Mouse (Mus musculus) right cerebral cortex, adult 2 months (tissue): ENCODE measurements around the gene Nenf.

Experiments
- DNase-seq, 2 experiments: peaks; one replicate each; pipeline ENCODE4 v3.0.0; 2021 to 2022; ENCODE audit warnings: low spot score in 2 of 2

The Nenf gene

DNA sequence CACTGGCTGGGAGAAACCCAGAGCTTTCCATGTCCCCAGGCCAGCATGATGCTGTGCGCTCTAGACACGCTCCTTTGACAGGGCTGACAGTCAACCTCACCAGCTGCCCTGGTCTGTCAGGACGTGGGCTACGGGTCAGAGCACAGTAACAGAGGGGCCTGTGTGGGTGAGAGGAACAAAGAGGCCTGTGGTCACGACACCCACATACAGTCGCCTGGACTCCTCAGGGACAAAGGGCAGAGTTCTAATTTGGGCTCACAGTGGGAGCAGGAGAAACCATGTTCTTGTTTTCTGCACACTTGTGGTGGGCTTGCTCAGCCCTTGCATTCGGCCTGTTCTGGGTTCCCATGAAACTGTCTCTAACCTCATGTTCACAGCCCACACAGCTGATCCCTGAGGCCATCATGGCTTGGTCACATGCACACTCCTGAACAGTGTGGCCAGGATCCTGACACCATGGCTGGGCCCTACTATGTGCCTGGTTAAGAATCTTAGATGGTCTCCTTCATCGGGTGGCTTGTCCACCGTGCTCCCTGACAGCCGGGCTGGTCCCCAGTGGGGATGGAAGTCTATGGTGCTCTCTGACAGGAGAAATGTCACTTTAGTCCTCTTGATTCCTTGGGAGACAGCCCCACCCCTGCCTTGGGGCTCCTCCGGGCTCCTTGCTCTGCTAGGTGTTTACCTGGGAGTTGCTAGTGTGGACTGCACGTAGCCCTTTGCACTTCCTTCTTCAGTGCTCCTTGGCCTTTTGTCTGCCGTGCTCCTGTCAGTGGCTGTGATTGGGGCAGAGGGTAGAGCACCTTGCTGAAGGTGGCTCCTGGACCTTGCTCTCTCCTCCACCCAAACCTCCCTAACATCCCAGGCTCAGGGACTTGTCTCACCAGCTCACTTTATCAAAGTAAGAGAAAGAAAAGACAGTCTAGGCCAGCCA lies 34.6 kb downstream of the Nenf start:
- no peak for DNase-seq

DNA sequence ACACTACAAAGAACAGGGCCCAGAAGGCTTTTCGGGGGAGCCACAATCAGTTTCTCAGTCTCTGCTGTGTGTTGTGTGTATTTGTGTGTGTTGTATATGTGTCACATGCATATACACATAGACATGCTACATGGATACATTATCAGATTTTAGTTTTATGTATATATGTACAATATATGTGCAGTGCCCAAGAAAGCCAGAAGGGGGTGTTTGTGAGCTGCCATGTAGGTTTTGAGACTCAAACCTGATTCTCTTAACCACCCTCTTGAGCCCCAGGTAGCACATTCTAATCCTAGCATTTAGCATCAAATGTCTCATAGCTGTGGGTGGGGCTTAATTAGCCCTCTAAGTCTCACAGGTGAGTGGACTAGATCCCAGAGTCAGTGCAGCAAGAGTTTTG lies 35.7 kb downstream of the Nenf start:
- no peak for DNase-seq

DNA sequence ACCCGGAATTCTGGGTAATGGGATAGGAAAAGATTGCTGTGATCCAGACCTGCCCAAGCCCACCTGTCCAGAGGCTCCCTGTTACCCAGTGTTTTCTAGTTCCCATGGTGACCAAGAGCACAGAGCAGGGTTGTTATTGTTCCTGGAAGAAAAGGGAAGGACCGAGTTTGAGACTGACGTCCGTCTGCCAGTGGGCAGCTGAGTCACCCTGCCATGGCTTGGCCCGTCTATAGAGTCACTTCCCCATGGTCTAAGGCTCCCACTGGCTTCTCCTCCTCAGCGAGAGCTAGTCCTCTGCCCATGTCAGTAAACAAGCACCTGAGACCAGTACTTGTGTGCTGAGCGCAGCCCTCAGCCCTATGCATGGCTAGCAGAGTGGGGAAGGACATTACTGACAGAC lies 36.8 kb downstream of the Nenf start:
- DNase-seq: no peak

DNA sequence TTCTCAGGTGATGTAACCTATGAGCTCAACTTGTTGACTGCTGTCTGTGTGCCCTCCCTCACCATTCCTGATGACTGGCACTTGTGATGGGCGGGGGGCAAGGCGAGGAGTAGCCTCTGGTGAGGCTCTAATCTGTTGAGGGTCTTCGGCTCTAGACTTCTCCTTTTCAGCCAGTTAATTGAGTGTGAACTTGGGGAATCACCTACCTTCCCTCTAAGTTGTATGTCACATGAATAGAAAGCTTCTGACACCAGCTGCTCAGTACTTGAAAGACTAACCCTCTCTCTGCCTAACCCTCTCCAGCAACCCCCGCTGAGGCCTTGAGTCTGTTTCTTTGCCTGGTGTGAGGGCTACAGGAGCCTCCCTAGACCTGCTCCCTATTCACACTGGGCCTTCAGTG lies 39.7 kb downstream of the Nenf start:
- no peak for DNase-seq

DNA sequence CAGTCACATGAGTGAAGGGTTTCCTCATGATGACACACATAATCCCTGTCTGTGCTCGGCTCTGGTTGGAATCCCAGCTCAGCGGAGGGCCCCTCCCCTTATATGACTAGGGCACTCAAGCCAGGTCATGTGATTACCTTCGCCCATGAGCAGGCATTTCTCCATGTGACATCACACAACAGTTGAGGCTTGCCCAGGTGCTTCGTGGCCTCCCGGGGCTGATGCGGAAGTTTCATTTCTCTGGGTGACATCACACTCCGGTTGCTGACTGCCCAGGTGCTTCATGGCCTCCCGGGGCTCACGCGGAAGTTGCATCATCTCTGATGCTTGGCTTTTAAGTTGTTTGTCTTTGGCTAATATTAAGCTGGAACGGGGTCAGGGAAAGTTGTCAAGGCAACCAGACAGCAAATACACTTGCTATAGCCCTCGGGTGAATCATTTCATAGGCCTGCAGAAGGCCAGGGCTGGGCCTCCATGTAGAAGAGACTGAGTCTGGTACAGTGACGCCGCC lies 40.4 kb downstream of the Nenf start:
- DNase-seq: no peak

DNA sequence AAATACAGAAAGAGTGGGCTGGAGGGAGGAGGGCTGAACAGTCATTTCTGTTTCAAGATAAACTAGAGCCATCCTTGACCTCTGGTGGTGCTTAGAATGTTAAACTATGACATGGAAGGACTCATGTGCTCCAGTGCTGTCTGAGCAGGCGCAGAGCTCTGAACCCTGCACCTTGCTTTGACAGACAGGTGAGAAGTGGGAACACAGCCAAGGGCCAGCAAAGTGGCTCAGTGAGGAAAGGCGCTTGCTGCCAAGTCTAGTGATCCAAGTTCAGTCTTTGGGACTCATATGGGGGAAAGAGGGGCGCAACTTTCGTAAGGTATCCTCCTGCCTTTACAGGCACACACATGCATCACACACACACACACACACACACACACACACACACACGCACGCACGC lies 41.8 kb downstream of the Nenf start:
- DNase-seq: no peak

DNA sequence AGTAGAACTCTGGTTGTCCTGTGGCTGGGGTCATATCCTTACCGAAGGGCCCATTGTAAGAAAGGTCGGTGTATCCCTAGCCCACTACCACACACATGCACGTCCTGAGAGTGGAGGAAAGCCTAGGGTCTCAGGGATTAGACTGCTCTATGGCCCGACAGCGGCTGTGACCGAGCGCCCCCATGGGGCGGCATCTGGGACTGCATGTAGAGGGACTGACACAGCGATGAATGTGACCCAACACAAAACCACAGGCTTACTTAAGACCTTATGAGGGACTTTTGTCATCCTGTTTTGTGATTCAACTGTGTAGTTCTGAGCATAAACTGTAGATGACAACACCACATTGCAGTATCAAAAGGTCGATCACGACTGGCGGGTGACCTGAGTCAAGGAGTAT lies 42.5 kb downstream of the Nenf start:
- peak; percentile 62 to 70 for DNase-seq

DNA sequence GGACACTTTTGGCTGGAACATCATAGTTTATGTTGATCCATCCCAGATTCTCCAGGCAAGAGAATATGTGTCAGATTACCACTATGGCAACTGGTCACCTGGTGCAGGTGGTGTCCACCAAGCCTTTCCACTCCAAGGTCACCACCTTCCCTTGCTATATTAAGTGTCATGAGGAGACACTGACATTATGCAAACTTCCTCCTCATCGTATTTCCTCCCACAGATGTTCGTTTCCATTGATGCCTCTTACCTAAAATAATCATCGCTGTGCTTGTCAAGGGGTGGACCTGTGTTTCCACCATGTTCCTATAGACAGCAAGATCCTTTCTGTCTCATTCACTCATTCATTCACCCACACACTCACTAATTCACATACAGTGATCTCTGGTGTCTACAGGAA lies 45.3 kb downstream of the Nenf start:
- no peak for DNase-seq

DNA sequence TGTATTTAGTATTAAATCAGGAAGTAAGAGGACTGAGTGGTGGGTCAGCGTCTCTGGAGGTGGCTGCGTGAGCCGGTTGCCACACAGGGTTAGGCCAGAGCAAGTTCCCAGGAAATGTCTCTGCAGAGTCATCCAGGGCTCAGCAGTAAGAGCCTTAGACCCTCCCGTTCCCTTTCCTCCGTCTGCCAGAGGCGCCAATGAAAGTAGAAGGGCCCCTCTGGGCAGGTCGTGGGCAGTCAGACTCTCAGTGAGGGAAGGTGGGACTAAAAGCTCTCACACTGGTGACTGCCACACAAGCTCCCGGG lies 48.4 kb downstream of the Nenf start:
- DNase-seq: peak; percentile 26 to 32

DNA sequence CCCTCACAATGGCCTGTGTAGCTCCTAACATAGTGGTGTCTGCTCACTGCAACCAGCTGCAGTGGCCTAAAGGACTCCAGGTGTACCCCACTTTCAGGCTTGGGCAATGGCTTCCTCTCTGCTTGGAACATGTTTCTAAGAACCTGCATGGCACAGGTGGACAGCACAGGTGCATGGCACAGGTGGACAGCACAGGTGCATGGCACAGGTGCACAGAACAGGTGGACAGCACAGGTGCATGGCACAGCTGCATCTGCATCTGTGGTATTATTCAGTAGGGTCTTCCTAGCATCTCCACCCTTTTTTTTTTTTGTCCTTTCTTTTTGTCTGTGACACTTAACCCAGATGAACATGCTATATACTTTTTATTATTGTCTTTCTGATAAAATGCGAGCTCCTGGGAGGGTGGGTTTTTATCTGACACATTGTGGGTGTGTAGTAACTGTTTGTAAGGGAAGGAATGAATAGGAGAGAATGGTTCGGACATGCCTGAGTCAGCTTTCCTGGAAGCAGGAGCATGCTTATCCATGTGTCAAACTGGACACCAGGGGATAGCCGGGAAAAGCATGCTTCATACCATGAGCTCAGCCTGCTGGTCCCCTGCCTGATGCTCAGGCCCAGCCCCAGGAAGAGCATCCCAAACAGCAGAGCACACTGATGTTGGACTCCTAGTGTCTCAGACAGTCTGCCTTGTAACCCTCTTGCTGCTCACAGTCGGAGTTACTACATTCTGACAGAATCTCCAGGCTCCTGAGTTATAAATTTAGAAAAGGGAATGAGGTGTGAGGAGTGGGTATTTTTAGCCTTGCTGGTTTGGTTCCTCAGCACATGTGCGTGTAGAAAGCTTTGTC lies 49.0 kb downstream of the Nenf start:
- DNase-seq: no peak

DNA sequence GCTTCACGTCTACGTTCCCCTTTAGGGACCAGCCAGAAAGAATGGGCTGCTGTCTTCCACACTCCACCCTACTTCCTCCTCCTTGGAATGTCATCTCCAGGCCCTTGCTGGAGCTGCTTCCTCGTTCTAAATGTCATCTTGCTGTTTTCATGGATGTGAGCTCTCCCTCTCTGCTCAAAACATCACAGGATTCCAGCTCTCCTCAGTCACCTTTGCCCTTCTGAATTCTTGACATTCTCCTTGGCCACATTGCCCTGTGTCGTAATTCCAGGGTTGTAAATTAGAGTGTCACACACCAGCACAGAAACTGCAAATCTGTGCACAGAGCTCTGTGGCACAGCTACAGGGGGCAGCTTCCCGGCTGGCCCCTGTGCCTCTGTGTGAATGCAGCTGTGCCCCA lies 50.1 kb downstream of the Nenf start:
- DNase-seq: no peak

DNA sequence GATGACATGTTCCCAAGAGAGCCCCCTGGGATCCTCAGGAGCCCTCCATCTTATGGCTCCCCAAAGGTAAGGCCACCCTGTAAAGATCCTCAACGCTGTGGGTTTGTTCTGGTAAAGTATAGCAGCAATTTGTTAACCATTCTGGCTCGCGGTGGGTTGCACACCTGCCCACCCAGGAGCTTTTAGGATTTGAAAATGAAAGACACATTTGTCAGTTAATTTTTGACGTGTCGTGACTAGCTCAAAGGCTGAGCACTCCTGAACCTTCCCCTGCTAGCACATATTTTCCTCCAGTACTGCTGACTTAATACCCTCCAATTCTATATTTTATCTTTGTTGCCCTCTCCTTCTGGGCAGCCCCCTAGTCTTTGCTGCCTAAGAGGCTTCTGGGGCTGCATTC lies 50.8 kb downstream of the Nenf start:
- no peak for DNase-seq

DNA sequence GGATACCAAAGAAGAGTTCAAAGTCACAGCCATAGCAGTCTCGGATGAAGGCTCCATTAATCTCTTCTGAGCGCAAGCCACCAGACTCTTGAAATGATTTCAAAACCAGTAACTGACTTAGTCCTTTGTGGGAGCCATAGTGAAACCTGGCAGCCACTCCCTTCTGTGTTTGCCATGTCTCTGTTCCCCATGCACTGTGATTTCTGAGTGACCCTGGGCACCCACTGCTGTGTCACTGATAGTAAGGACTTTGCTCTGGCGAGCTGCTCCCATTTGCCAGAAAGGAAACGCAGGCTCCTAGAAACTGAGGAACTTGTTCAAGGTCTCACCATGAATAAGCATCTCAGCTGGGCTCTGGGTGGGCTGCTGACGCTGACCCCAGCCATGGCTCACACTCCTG lies 54.5 kb downstream of the Nenf start:
- DNase-seq: no peak

DNA sequence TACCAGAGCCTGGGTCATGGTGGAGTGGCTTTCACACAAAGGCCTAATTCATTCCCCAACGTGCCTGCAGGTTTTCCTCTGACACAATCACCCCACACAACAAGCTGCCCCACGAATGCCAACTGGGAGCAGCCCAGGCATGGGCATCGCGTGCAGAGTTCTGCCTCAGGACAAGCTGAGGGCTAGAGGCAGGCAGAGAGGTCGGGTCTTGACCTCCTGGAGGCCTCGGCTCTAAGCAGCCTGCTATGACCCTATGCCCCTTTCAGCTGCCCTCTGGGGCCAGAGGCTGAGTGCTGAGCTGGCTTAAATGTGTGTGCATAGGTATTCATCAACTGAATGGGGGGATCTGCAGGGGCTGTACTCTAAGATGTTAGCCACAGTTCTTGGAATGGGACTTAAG lies 56.1 kb downstream of the Nenf start:
- DNase-seq: no peak

DNA sequence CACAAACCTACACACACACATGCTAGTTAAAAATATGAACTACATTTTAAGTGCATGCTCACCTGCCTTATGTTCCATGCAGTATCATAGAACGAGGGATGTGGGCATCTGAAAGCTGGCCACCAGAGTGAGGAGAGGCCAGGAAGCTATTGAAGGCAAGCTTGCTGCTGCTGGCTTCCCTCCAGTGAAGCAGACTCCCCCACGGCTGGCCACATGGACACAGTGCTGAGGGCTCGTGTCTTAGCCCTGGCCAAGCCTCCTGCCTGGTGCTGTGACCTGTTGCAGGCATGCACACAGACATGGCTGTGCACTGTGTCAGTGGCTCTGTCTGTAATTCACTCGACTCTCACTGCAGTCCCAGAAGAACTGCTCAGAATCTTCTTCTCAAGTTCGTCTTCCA lies 58.3 kb downstream of the Nenf start:
- no peak for DNase-seq

DNA sequence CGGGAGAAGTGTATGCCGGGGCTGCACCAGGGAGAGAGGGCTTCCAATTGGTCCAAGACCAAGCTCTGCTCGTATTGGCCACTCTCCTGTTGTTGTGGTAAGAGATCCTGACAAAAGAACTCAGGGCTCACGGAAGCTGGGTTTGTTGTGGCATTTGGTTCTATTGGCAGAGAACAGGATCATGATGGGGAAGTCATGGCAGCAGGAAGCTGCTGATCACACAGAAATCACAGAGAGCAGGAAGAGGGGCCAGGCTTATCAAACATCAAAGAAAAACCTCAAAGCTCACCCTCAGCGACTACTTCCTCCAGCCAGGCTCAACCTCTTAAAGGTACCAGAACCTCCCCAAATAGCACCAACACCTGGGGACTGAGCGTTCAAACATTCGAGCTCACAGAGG lies 58.9 kb downstream of the Nenf start:
- no peak for DNase-seq

DNA sequence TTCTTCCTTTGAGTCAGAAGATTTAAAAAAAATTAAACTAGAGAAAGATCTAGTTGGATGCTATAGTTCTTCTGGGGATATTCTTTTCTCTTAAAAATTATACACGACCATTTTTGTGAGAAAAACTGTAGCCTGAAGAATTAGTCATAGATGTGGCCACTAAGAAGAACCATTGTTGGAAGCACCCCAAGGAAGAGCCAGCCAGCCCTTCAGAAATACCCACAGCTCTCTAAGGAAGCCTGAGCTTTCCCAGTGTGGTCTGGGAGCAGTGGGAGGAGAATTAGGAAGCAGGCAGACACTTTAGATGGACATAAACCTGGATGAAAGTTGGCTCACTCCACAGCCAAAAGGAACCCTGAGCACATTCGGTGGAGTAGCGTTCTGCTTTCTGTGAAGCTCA lies 59.5 kb downstream of the Nenf start:
- DNase-seq: no peak

DNA sequence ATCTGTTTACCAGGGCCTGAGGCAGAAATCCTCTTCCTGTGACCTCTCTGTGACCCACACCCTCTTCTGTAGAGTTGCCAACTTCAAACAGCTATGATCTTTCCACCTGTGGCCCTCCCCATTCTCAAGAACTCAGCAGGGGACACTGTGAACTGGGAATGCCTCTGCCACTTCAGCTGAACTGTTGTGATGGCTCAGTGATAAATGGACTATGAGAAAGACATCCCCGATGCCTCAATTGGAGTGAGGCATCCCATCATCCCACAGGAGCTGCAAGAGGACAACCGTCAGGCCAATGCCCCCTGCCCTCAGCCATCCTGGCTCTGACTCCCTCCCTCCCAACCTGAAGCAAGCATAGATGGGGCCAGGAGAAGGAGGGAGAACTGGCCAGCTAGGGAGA lies 60.0 kb downstream of the Nenf start:
- no peak for DNase-seq

DNA sequence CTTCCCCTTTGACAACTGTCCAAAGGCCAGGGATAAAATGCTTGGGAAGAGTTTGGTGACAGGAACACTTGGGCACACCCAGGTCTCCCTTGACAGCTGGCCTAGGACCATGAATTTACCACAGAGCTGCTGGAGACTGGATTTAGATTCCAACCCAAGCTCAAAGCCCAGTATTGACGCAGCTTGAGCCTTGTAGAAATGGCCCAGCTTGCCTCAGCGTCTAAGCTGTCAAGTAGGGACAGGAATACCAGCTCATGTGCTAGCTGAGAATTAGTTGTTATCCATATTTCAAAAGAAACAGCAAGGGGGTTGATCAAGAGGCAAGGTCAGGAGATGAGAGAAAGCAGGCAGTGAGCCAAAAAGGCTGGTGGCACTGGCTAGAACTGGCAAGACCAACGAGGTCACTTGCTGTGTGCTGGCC lies 60.6 kb downstream of the Nenf start:
- no peak for DNase-seq
